Mouse (Mus musculus) lung, postnatal 36 days (tissue): ENCODE measurements around the gene Nek4.

ENCODE experiments used
- DNase-seq: peaks from one replicate; pipeline ENCODE4 v3.0.0; 2022; ENCODE audit warnings: mixed read lengths

The Nek4 gene

GRCm38 (mm10) chr14:30974204-30974603 is 23.0 kb downstream of the Nek4 start:
- DNase-seq = peak; percentile 46

- DNase-seq = no peak
Measured at GRCm38 (mm10) chr14:30976222-30976621, 25.0 kb downstream of the Nek4 start.

GRCm38 (mm10) chr14:30996417-30996816 is 45.2 kb downstream of the Nek4 start:
- no peak for DNase-seq

- no peak for DNase-seq
Measured at GRCm38 (mm10) chr14:31000356-31000755, 49.2 kb downstream of the Nek4 start.

- no peak for DNase-seq
Measured at GRCm38 (mm10) chr14:31000816-31001306, 49.7 kb downstream of the Nek4 start.

DNA sequence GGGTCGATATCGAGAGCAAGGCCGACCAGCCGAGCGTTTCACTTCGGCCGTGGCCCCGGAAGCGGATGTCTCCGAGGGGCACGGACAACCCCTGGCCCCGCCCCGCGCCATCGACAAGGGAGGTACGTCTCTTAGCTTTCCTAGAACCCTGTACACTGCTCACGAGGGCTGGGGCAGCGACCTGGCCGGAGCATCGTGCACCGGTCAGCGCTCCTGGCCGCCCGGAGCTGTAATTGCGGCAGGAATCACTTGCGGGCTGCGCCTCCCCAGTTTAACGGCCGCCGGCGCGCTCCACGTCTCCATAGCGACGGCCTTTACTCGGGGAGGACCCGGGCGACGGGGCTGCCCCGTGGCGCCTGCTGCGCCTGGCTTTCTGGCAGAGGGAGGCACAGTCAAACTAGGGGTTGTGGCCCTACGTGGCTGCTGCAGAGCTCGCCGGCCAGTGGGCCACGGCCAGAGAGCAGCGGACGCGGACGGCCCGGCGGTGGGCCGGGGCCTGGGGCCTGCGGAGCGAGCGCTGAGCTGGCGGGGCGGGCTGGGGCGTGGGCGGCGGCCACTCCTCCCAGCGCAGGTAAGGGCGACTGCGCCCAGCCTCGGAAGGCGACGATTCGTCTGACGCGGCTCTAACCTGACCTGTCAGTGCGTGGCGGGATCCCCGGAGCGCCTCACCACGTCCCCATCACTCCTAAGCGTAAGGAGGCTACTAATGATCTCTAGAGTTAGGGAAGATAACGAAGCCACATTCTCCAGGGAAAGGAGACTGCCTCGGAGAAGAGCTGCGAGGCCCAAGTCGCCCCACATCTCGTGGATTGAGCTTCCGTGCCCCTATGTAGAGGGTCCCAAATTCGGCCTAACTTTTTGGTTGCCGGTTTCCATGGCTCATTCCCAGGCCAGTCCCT is 50.4 kb downstream of the Nek4 start, which contains the start of the genes Glt8d1 and Spcs1:
Gene Glt8d1 (plus strand): TSS at position 94 of the 899 bp plus-strand sequence.
Gene Spcs1 (minus strand): TSS at position 366 of the 899 bp plus-strand sequence.
- peak; percentile 90 for DNase-seq

- DNase-seq = no peak
Measured at GRCm38 (mm10) chr14:31004527-31004926, 53.4 kb downstream of the Nek4 start.

DNA sequence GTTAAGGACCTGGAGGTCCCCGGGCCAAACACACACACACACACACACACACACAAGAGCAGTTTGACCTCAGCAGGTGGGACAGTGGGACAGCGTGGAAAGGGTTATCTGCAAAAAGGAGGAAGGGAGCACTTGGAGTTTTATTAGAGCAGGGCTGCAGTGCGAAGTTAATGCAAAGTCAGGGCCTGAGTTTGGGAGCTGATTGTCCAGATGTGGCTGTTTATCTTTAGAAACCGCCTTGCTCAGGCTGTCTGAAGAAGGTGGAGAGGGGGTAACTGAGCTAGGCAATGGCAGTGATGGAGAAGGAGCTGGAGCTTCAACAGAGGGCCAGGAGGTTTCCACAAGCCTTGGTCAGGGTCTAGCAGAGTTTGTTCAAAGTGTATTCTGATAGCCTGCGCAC is 55.6 kb downstream of the Nek4 start:
- DNase-seq = no peak

DNA sequence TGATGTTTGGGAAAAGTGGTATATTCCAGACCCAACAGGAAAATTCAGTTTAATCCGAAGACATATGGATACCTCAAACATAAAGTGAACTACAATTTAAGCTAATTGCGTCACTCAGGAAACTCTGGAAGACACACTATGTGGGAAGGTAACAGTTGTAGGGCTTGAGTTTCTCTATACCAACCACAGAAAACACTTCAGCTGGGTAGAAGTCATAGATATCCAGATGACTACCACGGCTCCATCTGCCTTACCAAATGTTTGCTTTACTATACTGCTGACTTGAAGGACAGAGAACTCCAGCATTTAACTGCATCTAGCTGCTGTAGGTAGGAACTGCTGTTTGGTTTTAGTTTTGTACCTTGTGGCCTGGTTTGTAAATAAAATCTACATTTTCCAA is 60.4 kb downstream of the Nek4 start:
- DNase-seq = no peak

DNA sequence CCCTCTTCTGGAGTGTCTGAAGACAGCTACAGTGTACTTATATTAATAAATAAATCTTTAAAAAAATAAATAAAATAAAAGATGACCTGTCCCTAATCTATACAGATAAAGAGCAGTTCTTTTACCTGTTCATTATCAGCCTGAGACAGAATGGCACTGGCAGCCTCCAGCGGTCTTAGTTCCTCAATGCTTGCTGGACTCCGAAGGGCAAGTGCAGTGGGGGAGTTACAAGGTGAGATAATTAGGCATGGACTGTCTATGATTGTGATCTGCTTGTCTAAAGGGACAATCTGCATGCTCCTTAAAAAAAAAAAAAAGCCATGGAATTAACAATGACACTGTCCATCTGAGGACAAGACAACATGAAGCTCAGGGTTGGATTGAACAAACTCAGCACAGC is 62.8 kb downstream of the Nek4 start:
- no peak for DNase-seq

- DNase-seq = no peak
Measured at GRCm38 (mm10) chr14:31016063-31016462, 64.9 kb downstream of the Nek4 start.

GRCm38 (mm10) chr14:31017854-31018253 is 66.7 kb downstream of the Nek4 start:
- peak; percentile 13 for DNase-seq

GRCm38 (mm10) chr14:31018860-31019291 is 67.7 kb downstream of the Nek4 start, which contains the start of the genes Pbrm1 and Gnl3:
Gene Pbrm1 (plus strand): TSS chr14:31019138.
Gene Gnl3 (minus strand): TSS chr14:31019152.
- peak; percentile 97 for DNase-seq

GRCm38 (mm10) chr14:31019331-31020205 is 68.4 kb downstream of the Nek4 start:
- peak; percentile 80 for DNase-seq

GRCm38 (mm10) chr14:31022579-31022978 is 71.4 kb downstream of the Nek4 start:
- DNase-seq = no peak

GRCm38 (mm10) chr14:31025785-31026184 is 74.6 kb downstream of the Nek4 start:
- no peak for DNase-seq
